In the genomic region with DNA sequence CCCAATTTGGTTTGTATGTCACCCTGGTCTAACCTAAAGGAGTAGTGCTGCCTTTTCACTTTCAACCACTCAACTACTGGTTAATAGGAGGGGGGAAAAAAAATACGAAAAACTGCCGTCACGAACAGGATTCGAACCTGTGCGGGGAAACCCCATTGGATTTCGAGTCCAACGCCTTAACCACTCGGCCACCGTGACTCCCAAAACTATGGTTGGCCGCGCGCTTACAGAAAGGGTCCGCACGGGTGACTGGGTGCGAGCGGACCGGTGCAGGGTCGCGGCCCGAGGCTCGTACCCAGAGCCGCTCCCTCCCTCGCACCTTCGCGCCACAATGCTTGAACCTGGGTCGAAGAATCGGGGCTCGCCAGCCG, we compare ENCODE assay signal across 8 mouse cellular contexts. TPM values are rescaled to one million over a fixed set of nuclear protein-coding genes. Genes with fewer than 3 reads are reported as not detected.
DNase-seq lines count a peak whose midpoint lies in the region; ATAC-seq and TF ChIP-seq lines count a peak whose summit lies in the region.

No protein-coding gene starts in this region.

- H3K9ac ChIP-seq in CH12.LX (ENCODE audit: insufficient read depth, low read depth) = peak overlapping the region; percentile 66
- H3K9ac ChIP-seq in forebrain, embryonic 11.5 days (ENCODE audit: low read length) = peak overlapping the region; percentile 98
- peak overlapping the region; percentile 93 for H3K9ac ChIP-seq in liver, postnatal 0 days (replicated peaks)
- peak overlapping the region; percentile 94 for H3K9ac ChIP-seq in neural tube, embryonic 13.5 days

- dilution Hi-C loops in CH12.LX (cut with MboI; ENCODE audit: extremely low pct_ligation_motif_present, extremely low pct_unique_long_range_greater_than_20kb, low sequenced_read_pairs) = no loop called here

- no peak; a peak in 1 of 4 replicates for TF ChIP-seq CTCF in CH12.LX (conservative IDR thresholded peaks at IDR 0.05 in 1 of 2, IDR thresholded peaks at IDR 0.05 in 1 of 2; ENCODE audit: low read depth in 2 of 2, low read length in 2 of 2)
- TF ChIP-seq CTCF in liver, postnatal 0 days (IDR thresholded peaks at IDR 0.05; ENCODE audit: low read depth) = no peak

- peaks cover 6 to 28% of the 10 kb centered on the region in 2 experiments for H3K4me1 ChIP-seq in CH12.LX (ENCODE audit: control insufficient read depth in 1 of 2, insufficient read depth in 2 of 2)
- H3K4me1 ChIP-seq in forebrain, embryonic 11.5 days (replicated peaks; ENCODE audit: control insufficient read depth, insufficient read depth, low read length) = peaks cover 9% of the 10 kb centered on the region
- H3K4me1 ChIP-seq in liver, postnatal 0 days (ENCODE audit: insufficient read depth) = peaks cover 10% of the 10 kb centered on the region; the same call in 1 of the 2 replicates
- peaks cover 14% of the 10 kb centered on the region for H3K4me1 ChIP-seq in neural tube, embryonic 13.5 days (replicated peaks)

- peaks cover 7 to 25% of the 10 kb centered on the region in 2 experiments for H3K36me3 ChIP-seq in CH12.LX (replicated peaks in 1 of 2; ENCODE audit: control insufficient read depth in 1 of 2, insufficient read depth in 1 of 2, low read length in 1 of 2)
- peaks cover 2% of the 10 kb centered on the region; the same call in 1 of the 2 replicates for H3K36me3 ChIP-seq in forebrain, embryonic 11.5 days (ENCODE audit: control insufficient read depth, insufficient read depth, low read length)
- H3K36me3 ChIP-seq in liver, postnatal 0 days (replicated peaks; ENCODE audit: insufficient read depth, low read length) = peaks cover 15% of the 10 kb centered on the region
- peaks cover 20% of the 10 kb centered on the region for H3K36me3 ChIP-seq in neural tube, embryonic 13.5 days

- H3K79me2 ChIP-seq in CH12.LX (replicated peaks; ENCODE audit: control insufficient read depth, extremely low read depth, insufficient read depth, poor library complexity, severe bottlenecking) = peaks cover 16% of the 10 kb centered on the region

- TF ChIP-seq RAD21 in CH12.LX (IDR thresholded peaks at IDR 0.05; ENCODE audit: low read depth, low read length) = no peak

- H3K27me3 ChIP-seq in CH12.LX (replicated peaks) = no peaks in the 10 kb centered on the region
- H3K27me3 ChIP-seq in forebrain, embryonic 11.5 days (ENCODE audit: control insufficient read depth, insufficient read depth, low read length) = no peaks in the 10 kb centered on the region
- H3K27me3 ChIP-seq in liver, postnatal 0 days (ENCODE audit: insufficient read depth, low read length) = no peaks in the 10 kb centered on the region
- H3K27me3 ChIP-seq in neural tube, embryonic 13.5 days = no peaks in the 10 kb centered on the region

- peak overlapping the region; percentile 77 to 86 (median 82) for H3K4me3 ChIP-seq in CH12.LX (replicated peaks in 1 of 3; ENCODE audit: low read depth in 2 of 3, low read length in 2 of 3, poor library complexity in 1 of 3)
- peak overlapping the region; percentile 99 for H3K4me3 ChIP-seq in forebrain, embryonic 11.5 days (ENCODE audit: low read depth, low read length)
- H3K4me3 ChIP-seq in liver, postnatal 0 days (ENCODE audit: low read depth, low read length) = peak overlapping the region; percentile 86
- H3K4me3 ChIP-seq in neural tube, embryonic 13.5 days = peak overlapping the region; percentile 66

- DNase-seq in CH12.LX (ENCODE audit: extremely low read depth) = peak; percentile 90
- DNase-seq in brain, embryonic 18.5 days (ENCODE audit: low read depth, low spot score) = peak; percentile 66
- DNase-seq in forebrain, embryonic 11.5 days (ENCODE audit: low spot score) = peak; percentile 97
- DNase-seq in heart, postnatal 14 days = peak; percentile 94 to 97
- peak; percentile 91 for DNase-seq in layer of hippocampus, adult 11-12 months (ENCODE audit: low spot score)
- peak; percentile 93 for DNase-seq in liver, postnatal 0 days
- peak; percentile 56 for DNase-seq in telencephalon, adult 2 months (ENCODE audit: low read depth, low spot score)

- under 1% methylated on average over 29 of the region's 29 CpGs for WGBS in forebrain, embryonic 11.5 days
- under 1% methylated on average over 29 of the region's 29 CpGs for WGBS in liver, postnatal 0 days (ENCODE audit: insufficient replicate concordance)
- WGBS in neural tube, embryonic 13.5 days = 2% methylated on average over 29 of the region's 29 CpGs

- in situ Hi-C loops in CH12.LX (cut with MboI; ENCODE audit: low pct_ligation_motif_present, low pct_unique_long_range_greater_than_20kb, low sequenced_read_pairs) = no loop called here

- TF ChIP-seq EP300 in CH12.LX (IDR thresholded peaks at IDR 0.05; ENCODE audit: low read length) = no peak
- TF ChIP-seq EP300 in liver, postnatal 0 days (IDR thresholded peaks at IDR 0.05; ENCODE audit: low read depth) = no peak

- intact Hi-C loops in heart, postnatal 14 days (cut with DNase I) = loop anchor here (1.0 to 2.0 kb wide), 3 partner anchors 78 to 89 kb away; partner anchors contain the start of gene Ankrd52

- TF ChIP-seq POLR2A in CH12.LX (IDR thresholded peaks at IDR 0.05; ENCODE audit: low read depth, low read length) = peak; percentile 39; the same call in 1 of the 2 replicates

- ATAC-seq in forebrain, embryonic 11.5 days (replicated peaks; ENCODE audit: low FRiP score) = peak; percentile 77
- peak; percentile 53 for ATAC-seq in liver, postnatal 0 days
- peak; percentile 75 for ATAC-seq in neural tube, embryonic 13.5 days (ENCODE audit: low read depth)

- H3K4me2 ChIP-seq in CH12.LX (ENCODE audit: insufficient read depth, low read depth, poor library complexity, severe bottlenecking) = peak overlapping the region; percentile 16
- H3K4me2 ChIP-seq in forebrain, embryonic 11.5 days (ENCODE audit: low read depth, low read length, severe bottlenecking) = peak overlapping the region; percentile 72
- peak overlapping the region; percentile 89 for H3K4me2 ChIP-seq in liver, postnatal 0 days (ENCODE audit: low read depth, low read length)
- peak overlapping the region; percentile 87 for H3K4me2 ChIP-seq in neural tube, embryonic 13.5 days

- no peaks in the 10 kb centered on the region for H3K9me3 ChIP-seq in CH12.LX (replicated peaks; ENCODE audit: low read length)
- H3K9me3 ChIP-seq in forebrain, embryonic 11.5 days (ENCODE audit: control insufficient read depth, low read length) = no peaks in the 10 kb centered on the region
- H3K9me3 ChIP-seq in liver, postnatal 0 days (ENCODE audit: low read length) = no peaks in the 10 kb centered on the region
- H3K9me3 ChIP-seq in neural tube, embryonic 13.5 days = no peaks in the 10 kb centered on the region

- peak overlapping the region; percentile 69 for H3K27ac ChIP-seq in CH12.LX (ENCODE audit: insufficient read depth, low read depth)
- H3K27ac ChIP-seq in forebrain, embryonic 11.5 days (ENCODE audit: low read depth, low read length) = peak overlapping the region; percentile 93
- H3K27ac ChIP-seq in liver, postnatal 0 days (ENCODE audit: low read depth) = peak overlapping the region; percentile 96
- peak overlapping the region; percentile 96 for H3K27ac ChIP-seq in neural tube, embryonic 13.5 days (replicated peaks)

TF ChIP-seq in CH12.LX, 34 proteins besides CTCF, POLR2A, EP300 and RAD21 (continues in another document):
- TF ChIP-seq NELFE (IDR thresholded peaks at IDR 0.05; ENCODE audit: low read depth, low read length) (no peak), USF1 (IDR thresholded peaks at IDR 0.05; ENCODE audit: low read depth, low read length) (no peak), ELF1 (IDR thresholded peaks at IDR 0.05; ENCODE audit: low read depth, low read length) (peak; percentile 98)

RNA-seq across cellular contexts. Expression of gene Smarcc2, which starts 0.7 kb away (rescaled TPM):
- total RNA-seq in CH12.LX (2012; rRNA removed) = 20.2 and 24.8 TPM in 2 replicates
- 6.1 and 7.5 TPM in 2 replicates for total RNA-seq in CH12.LX (2014; rRNA removed)
- 39.8 and 42.6 TPM in 2 replicates for polyA plus RNA-seq in CH12.LX (2012; ENCODE audit: insufficient read length, low read depth)
- 139 and 144 TPM in 2 replicates for polyA plus RNA-seq in forebrain, embryonic 11.5 days (2014; fragmentation: Nextera tagmentation; extraction: Ambion mirVana)
- 10 to 100 TPM; 76.6 to 80.5 TPM for total RNA-seq in heart, postnatal 14 days (2021)
- 13.4 and 14.7 TPM in 2 replicates for polyA plus RNA-seq in liver, postnatal 0 days (2015; fragmentation: Nextera tagmentation; extraction: Ambion mirVana)
- polyA plus RNA-seq in neural tube, embryonic 13.5 days (2015; fragmentation: Nextera tagmentation; extraction: Ambion mirVana) = 176 and 184 TPM in 2 replicates

RNA-seq across cellular contexts. Expression of gene Myl6, which starts 35.6 kb away (rescaled TPM):
- 555 and 601 TPM in 2 replicates for total RNA-seq in CH12.LX (2012; rRNA removed)
- total RNA-seq in CH12.LX (2014; rRNA removed) = 560 and 610 TPM in 2 replicates
- polyA plus RNA-seq in CH12.LX (2012; ENCODE audit: insufficient read length, low read depth) = 366 and 413 TPM in 2 replicates
- polyA plus RNA-seq in forebrain, embryonic 11.5 days (2014; fragmentation: Nextera tagmentation; extraction: Ambion mirVana) = 620 and 659 TPM in 2 replicates
- total RNA-seq in heart, postnatal 14 days (2021) = 100 to 1,000 TPM; 357 to 392 TPM
- 437 and 442 TPM in 2 replicates for polyA plus RNA-seq in liver, postnatal 0 days (2015; fragmentation: Nextera tagmentation; extraction: Ambion mirVana)
- 1,017 and 1,105 TPM in 2 replicates for polyA plus RNA-seq in neural tube, embryonic 13.5 days (2015; fragmentation: Nextera tagmentation; extraction: Ambion mirVana)

RNA-seq across cellular contexts. Expression of gene Myl6b, which starts 40.2 kb away (rescaled TPM):
- total RNA-seq in CH12.LX (2012; rRNA removed) (2.5 and 2.6 TPM in 2 replicates), CH12.LX (2014; rRNA removed) (0.39 and 1.1 TPM in 2 replicates)
- 3.2 and 3.9 TPM in 2 replicates for polyA plus RNA-seq in CH12.LX (2012; ENCODE audit: insufficient read length, low read depth)
- 3.0 and 3.4 TPM in 2 replicates for polyA plus RNA-seq in forebrain, embryonic 11.5 days (2014; fragmentation: Nextera tagmentation; extraction: Ambion mirVana)
- 1 to 10 TPM; 3.3 to 4.3 TPM for total RNA-seq in heart, postnatal 14 days (2021)
- polyA plus RNA-seq in liver, postnatal 0 days (2015; fragmentation: Nextera tagmentation; extraction: Ambion mirVana) = 1.5 and 1.7 TPM in 2 replicates
- 4.1 and 5.0 TPM in 2 replicates for polyA plus RNA-seq in neural tube, embryonic 13.5 days (2015; fragmentation: Nextera tagmentation; extraction: Ambion mirVana)

RNA-seq across cellular contexts. Expression of gene Rnf41, which starts 46.9 kb away (rescaled TPM):
- total RNA-seq in CH12.LX (2012; rRNA removed) = 19.9 and 20.1 TPM in 2 replicates
- 15.3 and 15.9 TPM in 2 replicates for total RNA-seq in CH12.LX (2014; rRNA removed)
- 17.4 TPM in 2 replicates for polyA plus RNA-seq in CH12.LX (2012; ENCODE audit: insufficient read length, low read depth)
- polyA plus RNA-seq in forebrain, embryonic 11.5 days (2014; fragmentation: Nextera tagmentation; extraction: Ambion mirVana) = 41.5 and 47.9 TPM in 2 replicates
- total RNA-seq in heart, postnatal 14 days (2021) = 10 to 100 TPM; 19.7 to 19.8 TPM
- polyA plus RNA-seq in liver, postnatal 0 days (2015; fragmentation: Nextera tagmentation; extraction: Ambion mirVana) = 7.2 and 7.3 TPM in 2 replicates
- polyA plus RNA-seq in neural tube, embryonic 13.5 days (2015; fragmentation: Nextera tagmentation; extraction: Ambion mirVana) = 73.4 and 74.3 TPM in 2 replicates

RNA-seq across cellular contexts. Expression of gene Nabp2, which starts 47.0 kb away (rescaled TPM):
- total RNA-seq in CH12.LX (2012; rRNA removed) = 43.7 and 45.8 TPM in 2 replicates
- 40.3 and 46.9 TPM in 2 replicates for total RNA-seq in CH12.LX (2014; rRNA removed)
- polyA plus RNA-seq in CH12.LX (2012; ENCODE audit: insufficient read length, low read depth) = 123 and 147 TPM in 2 replicates
- 151 TPM in 2 replicates for polyA plus RNA-seq in forebrain, embryonic 11.5 days (2014; fragmentation: Nextera tagmentation; extraction: Ambion mirVana)
- total RNA-seq in heart, postnatal 14 days (2021) = 10 to 100 TPM; 43.6 to 45.6 TPM
- polyA plus RNA-seq in liver, postnatal 0 days (2015; fragmentation: Nextera tagmentation; extraction: Ambion mirVana) = 33.7 and 33.8 TPM in 2 replicates
- 124 and 129 TPM in 2 replicates for polyA plus RNA-seq in neural tube, embryonic 13.5 days (2015; fragmentation: Nextera tagmentation; extraction: Ambion mirVana)

Comparison
In these comparisons a context has a peak if more than half of its experiments do, and no peak if none do; other contexts are left out.
1. Peak in every context shown above with its lines: DNase-seq, ATAC-seq, H3K4me3 ChIP-seq and H3K27ac ChIP-seq.
2. H3K4me2 ChIP-seq: peak in every context shown above with its lines; median percentile 89 in liver, postnatal 0 days; 87 in neural tube, embryonic 13.5 days; 72 in forebrain, embryonic 11.5 days; 16 in CH12.LX.